Mouse (Mus musculus): ENCODE measurements around the gene Magi3. TPM values are rescaled to one million over a fixed set of nuclear protein-coding genes. Genes with fewer than 3 reads are reported as not detected.

Gene Magi3
- polyA plus RNA-seq, 1 experiment from 2014 or later = 4.1 TPM

DNA sequence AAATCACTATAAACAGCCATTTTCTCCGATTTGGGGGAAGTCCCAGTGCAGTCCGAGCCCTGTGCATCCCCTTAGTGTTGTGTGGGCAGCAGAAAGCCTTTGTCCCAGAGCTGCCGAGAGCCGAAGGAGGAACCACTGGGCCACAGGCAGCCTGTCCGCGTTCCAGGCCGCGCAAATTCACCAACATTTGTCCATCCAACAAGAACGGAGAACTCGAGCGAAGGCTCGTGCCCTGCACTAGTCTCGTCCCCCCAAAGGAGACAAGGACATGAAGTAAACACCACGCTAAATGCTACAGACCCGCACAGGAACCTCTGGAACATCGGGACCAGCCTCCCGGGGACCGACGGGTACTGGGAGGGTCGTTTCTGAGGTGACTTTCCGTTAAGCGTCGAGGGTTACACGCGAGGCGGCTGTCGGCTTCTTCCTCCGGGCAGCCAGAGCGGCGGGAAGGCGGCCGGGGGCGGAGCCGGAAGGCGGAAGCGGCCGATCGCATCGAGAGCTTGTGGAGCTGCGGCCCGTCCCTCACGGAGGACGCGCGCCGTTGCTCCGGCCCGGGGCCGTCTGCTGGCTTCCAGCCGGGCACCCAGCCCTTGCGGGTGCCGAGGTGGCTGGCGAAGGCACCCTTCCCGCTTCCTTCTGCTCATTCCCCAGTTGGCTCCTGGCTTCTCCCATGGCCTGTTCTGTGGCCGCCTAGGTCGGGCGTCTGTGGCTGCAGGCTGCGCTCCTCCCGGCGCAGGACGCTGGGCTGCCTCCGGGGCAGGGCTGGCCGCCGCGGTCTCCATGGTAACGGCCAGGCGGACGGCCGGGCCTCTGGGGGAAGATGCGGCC lies 252.1 kb downstream of the Magi3 start, which contains the start of gene Phtf1:
TSS of gene Phtf1 (plus strand) at position 250 of the 831 bp plus-strand sequence.
- under 1% methylated on average over 70 of the region's 70 CpGs for WGBS
- peak; percentile 92 for DNase-seq (ENCODE audit: low spot score)

GRCm38 (mm10) chr3:103967231-103967630 lies 252.9 kb downstream of the Magi3 start:
- Histone ChIP-seq H3K9me3 (ENCODE audit: control insufficient read depth, low read length) (no peaks in the 10 kb centered on the region), H3K36me3 (ENCODE audit: control insufficient read depth, insufficient read depth, low read length) (peaks cover 6% of the 10 kb centered on the region; the same call in 1 of the 2 replicates), H3K27me3 (replicated peaks; ENCODE audit: control insufficient read depth, insufficient read depth, low read length) (no peaks in the 10 kb centered on the region), H3K27ac (ENCODE audit: low read depth, low read length) (peak overlapping the region; percentile 93), H3K4me3 (ENCODE audit: low read depth, low read length) (peak overlapping the region; percentile 92), H3K9ac (ENCODE audit: low read depth, low read length) (peak overlapping the region; percentile 93), H3K4me1 (replicated peaks; ENCODE audit: control insufficient read depth, insufficient read depth, low read length) (peaks cover 8% of the 10 kb centered on the region; the same call in 1 of the 2 replicates), H3K4me2 (peak overlapping the region; percentile 92)
- no peak for DNase-seq (ENCODE audit: low spot score)
- ATAC-seq (replicated peaks; ENCODE audit: low FRiP score) = no peak
- WGBS = 34% methylated on average over 2 of the region's 2 CpGs

More for the DNA sequence above, 252.1 kb downstream of the Magi3 start, which contains the start of gene Phtf1:
- Histone ChIP-seq H3K27ac (ENCODE audit: low read depth, low read length) (peak within 1 kb of the TSS; percentile 93), H3K4me1 (replicated peaks; ENCODE audit: control insufficient read depth, insufficient read depth, low read length) (peaks cover 8% of the 10 kb centered on the region; the same call in 1 of the 2 replicates), H3K36me3 (ENCODE audit: control insufficient read depth, insufficient read depth, low read length) (peaks cover 4% of the 10 kb centered on the region; the same call in 1 of the 2 replicates), H3K9ac (ENCODE audit: low read depth, low read length) (peak within 1 kb of the TSS; percentile 93), H3K4me3 (ENCODE audit: low read depth, low read length) (peak within 1 kb of the TSS; percentile 92), H3K9me3 (ENCODE audit: control insufficient read depth, low read length) (no peaks in the 10 kb centered on the region), H3K27me3 (replicated peaks; ENCODE audit: control insufficient read depth, insufficient read depth, low read length) (no peaks in the 10 kb centered on the region), H3K4me2 (peak within 1 kb of the TSS; percentile 92)
- peak; percentile 96 for ATAC-seq (replicated peaks; ENCODE audit: low FRiP score)
